Mouse (Mus musculus) lung, postnatal 0 days (tissue): ENCODE data around the gene Ndufv3. TPM values are rescaled to one million over a fixed set of nuclear protein-coding genes. Genes with fewer than 3 reads are reported as not detected.

ENCODE experiments used
- ATAC-seq: fragments of 200-750 bp; cut with Nextera tagmentation; 2 replicates; pipeline ENCODE4 v1.8.0; 2017; ENCODE audit warnings: moderate library complexity
- DNase-seq: peaks from one replicate; pipeline ENCODE4 v3.0.0-alpha.2; 2016; ENCODE audit warnings: low spot score
- H3K27ac ChIP-seq: fragments of 300-500 bp; sonication (generic); 2 replicates; pipeline ENCODE4 v1.5.1; 2014; ENCODE audit warnings: antibody characterized with exemption, mild to moderate bottlenecking, low read length, mixed read lengths
- H3K27me3 ChIP-seq: fragments of 300-500 bp; sonication (generic); replicated peaks from 2 replicates; pipeline ENCODE4 v1.6.1; 2014; ENCODE audit warnings: low read length, mixed read lengths; ENCODE audit not compliant: insufficient read depth
- H3K36me3 ChIP-seq: fragments of 300-500 bp; sonication (generic); 2 replicates; pipeline ENCODE4 v1.6.1; 2014; ENCODE audit warnings: low read length, mixed read lengths; ENCODE audit not compliant: insufficient read depth
- H3K4me1 ChIP-seq: fragments of 300-500 bp; sonication (generic); 2 replicates; pipeline ENCODE4 v1.6.1; 2014; ENCODE audit warnings: antibody characterized with exemption, low read depth, low read length, mixed read lengths; ENCODE audit not compliant: insufficient read depth
- H3K4me2 ChIP-seq: fragments of 300-500 bp; sonication (generic); replicated peaks from 2 replicates; pipeline ENCODE4 v1.6.1; 2014; ENCODE audit warnings: low read depth, mild to moderate bottlenecking, low read length, moderate library complexity, mixed read lengths
- H3K4me3 ChIP-seq: fragments of 300-500 bp; sonication (generic); 2 replicates; pipeline ENCODE4 v1.5.1; 2014; ENCODE audit warnings: low read depth, low read length
- H3K9ac ChIP-seq: fragments of 300-500 bp; sonication (generic); replicated peaks from 2 replicates; pipeline ENCODE4 v1.6.1; 2014; ENCODE audit warnings: low read depth, mild to moderate bottlenecking
- H3K9me3 ChIP-seq: fragments of 300-500 bp; sonication (generic); 2 replicates; pipeline ENCODE4 v1.6.1; 2016; ENCODE audit warnings: low read length, mixed read lengths
- CTCF ChIP-seq: IDR thresholded peaks from 2 replicates; pipeline ENCODE4 v1.5.1; 2016; ENCODE audit warnings: antibody characterized with exemption, mild to moderate bottlenecking
- EP300 ChIP-seq: IDR thresholded peaks from 2 replicates; pipeline ENCODE4 v1.6.1; 2016; ENCODE audit warnings: antibody characterized with exemption, mild to moderate bottlenecking, control low read depth
- WGBS: fragments of 180-500 bp; shearing (Covaris S2); extraction: QIAGEN DNeasy Blood & Tissue Kit; methylation state at CpG from one replicate; pipeline ENCODE4 v1.1.7; 2014; 5-methylcytosine and 5-hydroxymethylcytosine counted together
- polyA plus RNA-seq: library from polyadenylated mRNA; unstranded; fragments of >200 nt; fragmentation: Nextera tagmentation; extraction: Ambion mirVana; gene quantifications from 2 replicates; pipeline ENCODE4 v1.2.1, GENCODE M21; 2015

The Ndufv3 gene
- 207 and 233 TPM in 2 replicates for polyA plus RNA-seq

- H3K9ac ChIP-seq, result peak within 1 kb of the TSS; percentile 51
- H3K4me3 ChIP-seq, result peak within 1 kb of the TSS; percentile 75
- H3K4me1 ChIP-seq, result no peaks in the 10 kb centered on the region; the same call in 1 of the 2 replicates
- H3K27me3 ChIP-seq, result no peaks in the 10 kb centered on the region
- DNase-seq (peak; percentile 100), ATAC-seq (peak; percentile 99)
- peak within 1 kb of the TSS; percentile 71 for H3K4me2 ChIP-seq
- H3K27ac ChIP-seq, result peak within 1 kb of the TSS; percentile 85
- under 1% methylated on average over 45 of the region's 45 CpGs for WGBS
- 0 out of 2 replicates have a peak, but pooled peaks cover 4% of the 10 kb centered on the region for H3K36me3 ChIP-seq
- peak; percentile 0; the same call in 1 of the 2 replicates for TF ChIP-seq CTCF
- no peak for TF ChIP-seq EP300
- no peaks in the 10 kb centered on the region for H3K9me3 ChIP-seq
Observed at GRCm38 (mm10) chr17:31519946-31520838, at the start of gene Ndufv3, which contains the start of gene Wdr4. TSS of gene Ndufv3 (plus strand) at chr17:31520115. TSS of gene Wdr4 (minus strand) at chr17:31519980.

- H3K9me3 ChIP-seq, result no peaks in the 10 kb centered on the region
- H3K27me3 ChIP-seq, result no peaks in the 10 kb centered on the region
- no peak overlapping the region for H3K27ac ChIP-seq
- TF ChIP-seq EP300, result no peak
- no peak for TF ChIP-seq CTCF
- 87% methylated on average over 4 of the region's 5 CpGs for WGBS
- no peak overlapping the region for H3K4me3 ChIP-seq
- H3K4me2 ChIP-seq, result no peak overlapping the region
- H3K4me1 ChIP-seq, result no peaks in the 10 kb centered on the region
- H3K9ac ChIP-seq, result no peak overlapping the region
- ATAC-seq (no peak), DNase-seq (no peak)
- H3K36me3 ChIP-seq, result peaks cover 4% of the 10 kb centered on the region; the same call in 1 of the 2 replicates
Observed at GRCm38 (mm10) chr17:31470766-31471418, 49.0 kb upstream of the Ndufv3 start.

- Histone ChIP-seq H3K27ac (no peak overlapping the region), H3K9me3 (no peaks in the 10 kb centered on the region), H3K4me3 (no peak overlapping the region), H3K36me3 (no peaks in the 10 kb centered on the region), H3K27me3 (no peaks in the 10 kb centered on the region), H3K4me2 (no peak overlapping the region), H3K4me1 (no peaks in the 10 kb centered on the region), H3K9ac (no peak overlapping the region)
- DNase-seq, result no peak
- TF ChIP-seq EP300, result no peak
- no peak for TF ChIP-seq CTCF
- ATAC-seq, result no peak
- 59% methylated on average over 6 of the region's 6 CpGs for WGBS
Observed at GRCm38 (mm10) chr17:31474388-31474787, 45.5 kb upstream of the Ndufv3 start.

GRCm38 (mm10) chr17:31478606-31479005, 41.3 kb upstream of the Ndufv3 start:
- Histone ChIP-seq H3K4me2 (no peak overlapping the region), H3K9ac (no peak overlapping the region), H3K4me3 (no peak overlapping the region), H3K36me3 (no peaks in the 10 kb centered on the region), H3K9me3 (no peaks in the 10 kb centered on the region), H3K27ac (no peak overlapping the region), H3K27me3 (no peaks in the 10 kb centered on the region), H3K4me1 (no peaks in the 10 kb centered on the region)
- TF ChIP-seq EP300 (no peak), CTCF (no peak)
- ATAC-seq (no peak), DNase-seq (no peak)
- 72% methylated on average over 7 of the region's 7 CpGs for WGBS

GRCm38 (mm10) chr17:31479108-31479844, 40.6 kb upstream of the Ndufv3 start:
- DNase-seq, result no peak
- H3K27ac ChIP-seq, result no peak overlapping the region
- WGBS, result 44% methylated on average over 11 of the region's 11 CpGs
- H3K27me3 ChIP-seq, result no peaks in the 10 kb centered on the region
- H3K36me3 ChIP-seq, result no peaks in the 10 kb centered on the region
- no peaks in the 10 kb centered on the region for H3K9me3 ChIP-seq
- H3K4me2 ChIP-seq, result no peak overlapping the region
- ATAC-seq, result no peak
- H3K4me3 ChIP-seq, result no peak overlapping the region
- no peak overlapping the region for H3K9ac ChIP-seq
- TF ChIP-seq EP300 (no peak), CTCF (no peak)
- no peaks in the 10 kb centered on the region for H3K4me1 ChIP-seq
